Mouse (Mus musculus): ENCODE measurements around the gene Aagab. TPM values are rescaled to one million over a fixed set of nuclear protein-coding genes. Genes with fewer than 3 reads are reported as not detected.
A peak's percentile ranks its signal among the peaks of the same experiment; 100 is the strongest.

Gene Aagab
- polyA plus RNA-seq, 1 experiment from 2014 or later = 26.2 TPM

DNA sequence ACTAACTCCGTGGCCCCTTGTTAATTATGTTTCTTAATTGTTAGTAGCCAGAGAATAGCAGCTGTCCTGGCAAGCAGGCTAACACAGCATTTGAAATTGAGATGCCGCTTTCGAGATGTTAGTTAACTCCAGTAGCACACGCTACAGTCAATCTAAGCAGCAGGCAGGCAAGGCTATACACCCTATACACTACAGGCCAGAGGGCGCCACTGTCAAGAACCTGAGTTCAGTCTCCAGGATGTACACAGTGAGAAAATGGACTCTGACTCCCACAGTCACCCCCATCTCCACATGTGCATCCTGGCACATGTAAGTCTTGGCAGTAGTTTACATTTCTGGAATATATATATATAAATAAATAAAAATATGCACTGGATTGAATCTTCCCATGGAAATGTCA is 22.8 kb upstream of the Aagab start:
- Histone ChIP-seq H3K36me3 (no peaks in the 10 kb centered on the region), H3K27me3 (replicated peaks) (no peaks in the 10 kb centered on the region), H3K27ac (no peak overlapping the region), H3K4me1 (peaks cover 9% of the 10 kb centered on the region; the same call in 1 of the 2 replicates), H3K9me3 (replicated peaks) (no peaks in the 10 kb centered on the region), H3K4me3 (no peak overlapping the region), H3K4me2 (no peak overlapping the region), H3K9ac (no peak overlapping the region)
- 73% methylated on average over 5 of the region's 5 CpGs for WGBS (ENCODE audit: insufficient replicate concordance)
- no peak for ATAC-seq

DNA sequence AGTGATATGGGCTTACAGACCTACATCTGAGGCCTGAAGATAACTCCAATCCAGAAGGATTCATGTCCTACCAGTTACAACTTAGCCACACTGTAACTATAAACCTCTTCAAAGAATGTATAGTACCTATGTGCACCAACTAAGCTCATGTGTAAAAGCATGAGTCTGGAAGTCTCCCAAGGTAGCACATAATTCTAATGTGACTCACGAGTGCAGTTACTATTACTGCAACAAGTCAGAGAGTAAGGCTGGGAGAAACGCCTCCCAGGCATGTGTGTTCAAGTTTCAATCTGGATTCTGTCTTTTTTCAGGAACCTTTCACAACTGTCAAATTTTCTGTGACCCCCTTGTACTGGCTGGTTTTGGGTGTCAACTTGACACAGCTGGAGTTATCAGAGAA is 22.4 kb upstream of the Aagab start:
- no peaks in the 10 kb centered on the region for H3K27me3 ChIP-seq (replicated peaks)
- H3K4me1 ChIP-seq = peaks cover 9% of the 10 kb centered on the region; the same call in 1 of the 2 replicates
- WGBS (ENCODE audit: insufficient replicate concordance) = 57% methylated on average over 2 of the region's 2 CpGs
- H3K4me2 ChIP-seq = no peak overlapping the region
- H3K27ac ChIP-seq = no peak overlapping the region
- no peak overlapping the region for H3K9ac ChIP-seq
- no peak for ATAC-seq
- H3K36me3 ChIP-seq = no peaks in the 10 kb centered on the region
- H3K9me3 ChIP-seq (replicated peaks) = no peaks in the 10 kb centered on the region
- no peak overlapping the region for H3K4me3 ChIP-seq

DNA sequence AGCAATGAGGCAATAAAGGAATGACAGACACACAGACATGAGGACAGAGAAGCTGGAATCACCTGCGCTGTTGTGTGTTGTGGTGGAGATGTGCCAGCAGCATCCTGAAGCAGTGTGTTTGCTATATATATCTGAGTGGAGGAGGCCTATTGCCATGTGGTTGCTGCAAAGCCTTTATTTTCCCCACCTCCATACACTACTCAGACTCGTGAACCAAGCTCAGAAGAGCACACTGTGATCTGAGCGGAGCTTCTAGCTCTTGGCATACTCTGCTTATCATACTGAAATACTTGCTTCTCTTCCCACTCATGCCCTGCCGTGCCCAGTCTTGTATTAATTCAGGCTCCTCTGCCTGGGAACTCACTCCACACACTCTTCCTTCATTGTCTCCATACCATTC is 20.7 kb upstream of the Aagab start:
- Histone ChIP-seq H3K9me3 (replicated peaks) (no peaks in the 10 kb centered on the region), H3K27me3 (replicated peaks) (no peaks in the 10 kb centered on the region), H3K36me3 (no peaks in the 10 kb centered on the region), H3K4me2 (no peak overlapping the region), H3K4me1 (peaks cover 9% of the 10 kb centered on the region; the same call in 1 of the 2 replicates), H3K27ac (no peak overlapping the region), H3K4me3 (no peak overlapping the region), H3K9ac (no peak overlapping the region)
- 62% methylated on average over 4 of the region's 4 CpGs for WGBS (ENCODE audit: insufficient replicate concordance)
- ATAC-seq = no peak

DNA sequence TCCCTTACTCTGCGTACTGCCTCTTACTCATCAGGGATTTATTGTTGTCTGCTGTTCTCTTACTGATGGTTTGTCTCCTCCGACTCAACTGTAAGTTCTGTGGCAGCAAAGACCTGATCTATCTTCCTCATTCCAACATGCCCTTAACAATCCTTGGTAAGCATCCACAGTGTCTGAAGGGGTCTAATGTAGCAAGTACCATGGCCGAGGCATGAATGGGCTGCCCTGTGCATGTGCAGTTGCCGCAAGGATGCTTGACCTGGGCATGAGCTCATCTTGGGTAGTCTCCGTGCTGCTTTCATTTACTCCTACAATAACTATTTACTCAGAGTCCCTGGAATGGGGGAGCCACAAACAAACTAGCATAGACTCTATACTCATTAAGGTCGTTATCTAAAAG is 17.2 kb upstream of the Aagab start:
- ATAC-seq = no peak
- no peak overlapping the region for H3K27ac ChIP-seq
- 74% methylated on average over 6 of the region's 6 CpGs for WGBS (ENCODE audit: insufficient replicate concordance)
- H3K9ac ChIP-seq = no peak overlapping the region
- H3K9me3 ChIP-seq (replicated peaks) = no peaks in the 10 kb centered on the region
- no peaks in the 10 kb centered on the region for H3K27me3 ChIP-seq (replicated peaks)
- no peak overlapping the region for H3K4me3 ChIP-seq
- H3K36me3 ChIP-seq = no peaks in the 10 kb centered on the region
- H3K4me2 ChIP-seq = no peak overlapping the region
- peaks cover 9% of the 10 kb centered on the region; the same call in 1 of the 2 replicates for H3K4me1 ChIP-seq

DNA sequence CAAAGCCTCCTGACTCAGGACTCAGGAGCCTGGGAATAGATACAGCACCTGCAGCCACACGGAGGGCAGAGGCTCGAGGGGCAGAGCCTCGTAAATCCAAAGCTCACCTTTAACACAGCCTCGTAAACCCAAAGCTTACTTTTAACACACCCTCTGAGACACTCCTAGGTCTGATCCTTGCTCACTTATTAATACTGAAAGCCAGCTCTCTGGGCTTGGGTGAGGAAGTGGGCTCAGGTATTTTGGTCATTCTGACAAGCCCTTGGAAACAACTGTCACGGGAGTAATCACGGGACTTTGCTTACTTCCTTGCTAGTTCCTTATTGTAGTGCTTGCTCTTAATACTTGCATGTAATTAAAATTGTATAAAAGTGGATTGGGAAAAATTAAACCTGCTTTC is 13.3 kb upstream of the Aagab start:
- no peaks in the 10 kb centered on the region for H3K27me3 ChIP-seq (replicated peaks)
- WGBS (ENCODE audit: insufficient replicate concordance) = 65% methylated on average over 6 of the region's 6 CpGs
- peaks cover 8% of the 10 kb centered on the region; the same call in 1 of the 2 replicates for H3K4me1 ChIP-seq
- no peak overlapping the region for H3K27ac ChIP-seq
- no peaks in the 10 kb centered on the region for H3K36me3 ChIP-seq
- H3K4me2 ChIP-seq = no peak overlapping the region
- ATAC-seq = no peak
- no peak overlapping the region for H3K9ac ChIP-seq
- H3K9me3 ChIP-seq (replicated peaks) = no peaks in the 10 kb centered on the region
- H3K4me3 ChIP-seq = no peak overlapping the region

DNA sequence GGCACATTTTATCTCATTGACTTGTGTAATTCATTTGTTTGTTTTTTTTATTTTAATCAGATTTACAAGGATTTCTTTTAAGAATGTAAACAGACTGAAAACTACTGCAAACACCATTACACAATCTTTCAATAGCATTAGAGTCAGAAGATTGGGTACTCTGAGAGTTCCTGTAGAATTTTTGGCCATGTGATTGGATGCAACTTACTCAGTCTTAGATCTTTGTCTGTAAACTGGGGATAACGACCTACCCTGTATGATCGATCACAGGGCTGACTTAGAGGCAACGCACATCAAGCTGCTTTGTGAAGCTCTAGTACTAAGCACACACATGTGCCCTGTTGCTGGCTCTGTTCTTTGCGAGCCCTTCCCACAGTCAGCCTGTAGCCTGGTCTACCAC is 11.9 kb upstream of the Aagab start:
- Histone ChIP-seq H3K9me3 (replicated peaks) (no peaks in the 10 kb centered on the region), H3K9ac (no peak overlapping the region), H3K4me2 (no peak overlapping the region), H3K27ac (no peak overlapping the region), H3K27me3 (replicated peaks) (no peaks in the 10 kb centered on the region), H3K4me3 (no peak overlapping the region), H3K4me1 (peaks cover 8% of the 10 kb centered on the region; the same call in 1 of the 2 replicates), H3K36me3 (no peaks in the 10 kb centered on the region)
- 84% methylated on average over 4 of the region's 4 CpGs for WGBS (ENCODE audit: insufficient replicate concordance)
- no peak for ATAC-seq

DNA sequence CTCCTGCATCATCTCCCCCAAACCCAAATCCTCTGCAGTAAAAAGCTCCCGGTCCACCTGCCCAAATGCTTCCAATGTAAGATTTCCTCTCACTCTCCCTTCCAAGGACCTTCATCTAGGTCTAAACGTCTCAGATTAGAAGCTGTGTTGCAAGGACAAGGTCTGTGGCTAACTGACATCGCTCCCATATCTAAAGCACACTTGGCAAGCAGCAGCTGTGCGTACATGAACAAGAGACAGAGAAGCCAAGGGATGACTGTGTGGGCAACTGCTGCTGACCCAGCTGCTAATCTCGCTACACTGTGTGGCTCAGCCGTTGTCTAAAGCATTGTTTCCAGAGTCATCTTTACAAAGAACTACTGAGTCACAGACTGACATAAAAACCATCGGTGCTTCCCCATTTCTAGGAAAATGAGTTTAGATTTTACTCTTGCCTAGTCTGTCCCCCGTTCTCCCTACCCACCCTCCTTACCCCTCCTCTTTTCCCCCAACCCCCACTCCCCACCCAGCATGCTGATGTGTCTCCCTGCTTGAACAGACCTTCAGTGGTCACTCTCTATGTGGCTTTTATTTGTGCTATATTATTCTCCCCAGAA is 10.7 kb upstream of the Aagab start:
- H3K9ac ChIP-seq = no peak overlapping the region
- H3K4me3 ChIP-seq = no peak overlapping the region
- H3K4me1 ChIP-seq = peaks cover 8% of the 10 kb centered on the region; the same call in 1 of the 2 replicates
- H3K27ac ChIP-seq = no peak overlapping the region
- no peak for ATAC-seq
- H3K36me3 ChIP-seq = no peaks in the 10 kb centered on the region
- H3K4me2 ChIP-seq = no peak overlapping the region
- no peaks in the 10 kb centered on the region for H3K27me3 ChIP-seq (replicated peaks)
- 36% methylated on average over 8 of the region's 8 CpGs for WGBS (ENCODE audit: insufficient replicate concordance)
- H3K9me3 ChIP-seq (replicated peaks) = no peaks in the 10 kb centered on the region

DNA sequence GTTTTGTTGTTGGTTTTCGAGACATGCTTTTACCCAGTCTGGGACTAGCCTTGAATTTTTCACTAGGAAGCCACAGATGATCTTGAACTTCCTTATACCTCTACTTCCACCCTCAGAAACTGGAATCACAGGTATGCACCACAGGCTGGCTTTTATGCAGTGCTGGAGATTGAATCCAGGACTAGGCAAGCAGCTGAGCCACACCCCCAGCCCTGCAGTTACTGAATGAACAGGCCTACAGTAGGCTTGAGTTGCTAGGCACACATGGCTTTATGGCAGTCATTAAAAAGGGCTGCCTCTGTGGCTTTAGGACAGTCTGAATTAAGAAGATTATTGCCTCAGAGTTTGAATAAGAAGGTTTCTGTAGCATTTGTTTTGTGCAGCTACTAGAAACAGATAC is 7.4 kb upstream of the Aagab start:
- 69% methylated on average over 1 of the region's 1 CpGs for WGBS (ENCODE audit: insufficient replicate concordance)
- no peaks in the 10 kb centered on the region for H3K36me3 ChIP-seq
- H3K27ac ChIP-seq = no peak overlapping the region
- ATAC-seq = no peak
- no peak overlapping the region for H3K4me2 ChIP-seq
- peaks cover 8% of the 10 kb centered on the region; the same call in 1 of the 2 replicates for H3K4me1 ChIP-seq
- H3K4me3 ChIP-seq = no peak overlapping the region
- no peaks in the 10 kb centered on the region for H3K27me3 ChIP-seq (replicated peaks)
- H3K9me3 ChIP-seq (replicated peaks) = no peaks in the 10 kb centered on the region
- H3K9ac ChIP-seq = no peak overlapping the region

DNA sequence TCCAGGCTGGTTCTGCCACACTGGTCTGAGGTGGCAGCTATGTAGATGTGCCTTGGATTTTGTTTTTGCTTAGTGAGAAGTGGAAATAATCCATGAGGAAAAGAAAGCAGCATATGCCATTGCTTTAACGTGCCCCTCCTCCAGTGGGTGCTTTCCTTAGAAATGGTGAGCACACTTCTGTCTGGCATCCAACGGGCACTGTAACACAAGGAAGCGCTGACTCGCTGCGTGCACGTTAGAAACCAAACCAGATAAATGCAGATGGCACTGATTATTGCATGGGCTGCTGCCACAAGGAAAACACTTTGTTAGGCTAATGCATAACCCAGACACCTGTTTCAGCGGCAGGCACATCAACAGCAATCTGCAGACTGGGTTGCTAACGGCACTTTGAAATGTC is 6.8 kb upstream of the Aagab start:
- ATAC-seq = no peak
- no peaks in the 10 kb centered on the region for H3K27me3 ChIP-seq (replicated peaks)
- no peak overlapping the region for H3K9ac ChIP-seq
- H3K4me3 ChIP-seq = no peak overlapping the region
- H3K27ac ChIP-seq = no peak overlapping the region
- no peaks in the 10 kb centered on the region for H3K36me3 ChIP-seq
- no peaks in the 10 kb centered on the region for H3K9me3 ChIP-seq (replicated peaks)
- H3K4me2 ChIP-seq = no peak overlapping the region
- H3K4me1 ChIP-seq = peaks cover 8% of the 10 kb centered on the region; the same call in 1 of the 2 replicates
- 73% methylated on average over 8 of the region's 8 CpGs for WGBS (ENCODE audit: insufficient replicate concordance)

DNA sequence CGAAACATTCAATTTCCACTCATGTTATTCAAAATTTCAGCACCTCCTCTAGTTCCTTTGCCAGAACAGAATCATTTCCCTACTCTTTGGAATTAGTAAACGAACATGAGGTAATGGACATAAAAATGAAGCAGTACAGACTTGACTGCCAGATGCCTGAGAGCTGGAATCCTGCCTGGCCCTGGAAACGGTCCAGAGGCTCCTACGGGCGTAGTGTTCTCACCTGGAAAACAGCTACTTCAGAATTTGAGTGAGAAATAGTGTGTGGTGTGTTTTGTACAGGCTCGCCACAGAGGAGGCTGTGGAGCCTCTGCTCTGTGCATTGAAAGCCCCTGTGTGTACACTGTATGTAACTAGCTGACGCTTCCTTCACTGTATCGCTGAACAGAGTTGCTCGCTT is 5.8 kb upstream of the Aagab start:
- Histone ChIP-seq H3K27ac (no peak overlapping the region), H3K4me1 (peaks cover 5% of the 10 kb centered on the region; the same call in 1 of the 2 replicates), H3K9ac (no peak overlapping the region), H3K9me3 (replicated peaks) (no peaks in the 10 kb centered on the region), H3K36me3 (no peaks in the 10 kb centered on the region), H3K27me3 (replicated peaks) (no peaks in the 10 kb centered on the region), H3K4me3 (no peak overlapping the region), H3K4me2 (no peak overlapping the region)
- WGBS (ENCODE audit: insufficient replicate concordance) = 74% methylated on average over 9 of the region's 9 CpGs
- ATAC-seq = no peak

DNA sequence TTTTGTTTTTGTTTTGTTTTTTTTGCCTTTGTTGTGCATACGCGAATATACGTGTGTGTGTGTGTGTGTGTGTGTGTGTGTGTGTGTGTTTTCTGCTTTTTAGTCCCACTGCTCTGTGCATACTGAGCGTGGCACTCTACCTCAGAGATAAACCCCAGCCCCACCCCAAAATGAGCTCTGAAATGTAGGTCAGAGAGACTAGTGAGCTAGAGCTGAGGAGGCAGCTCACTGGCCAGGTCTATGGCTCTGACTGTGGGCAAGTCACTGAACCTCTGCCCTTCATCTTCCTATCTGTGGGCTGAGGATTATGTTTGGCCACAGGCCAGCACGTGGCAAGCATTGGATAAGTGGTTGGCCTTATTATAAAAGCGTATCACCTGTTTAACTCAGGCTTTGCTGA is 1.4 kb downstream of the Aagab start:
- WGBS (ENCODE audit: insufficient replicate concordance) = 28% methylated on average over 6 of the region's 6 CpGs
- Histone ChIP-seq H3K27ac (peak overlapping the region; percentile 74), H3K4me3 (peak overlapping the region; percentile 80), H3K27me3 (replicated peaks) (no peaks in the 10 kb centered on the region), H3K4me2 (peak overlapping the region; percentile 77), H3K36me3 (0 out of 2 replicates have a peak, but pooled peaks cover 6% of the 10 kb centered on the region), H3K9me3 (replicated peaks) (no peaks in the 10 kb centered on the region), H3K4me1 (peaks cover 31% of the 10 kb centered on the region), H3K9ac (peak overlapping the region; percentile 88)
- ATAC-seq = peak; percentile 52; the same call in 1 of the 2 replicates

DNA sequence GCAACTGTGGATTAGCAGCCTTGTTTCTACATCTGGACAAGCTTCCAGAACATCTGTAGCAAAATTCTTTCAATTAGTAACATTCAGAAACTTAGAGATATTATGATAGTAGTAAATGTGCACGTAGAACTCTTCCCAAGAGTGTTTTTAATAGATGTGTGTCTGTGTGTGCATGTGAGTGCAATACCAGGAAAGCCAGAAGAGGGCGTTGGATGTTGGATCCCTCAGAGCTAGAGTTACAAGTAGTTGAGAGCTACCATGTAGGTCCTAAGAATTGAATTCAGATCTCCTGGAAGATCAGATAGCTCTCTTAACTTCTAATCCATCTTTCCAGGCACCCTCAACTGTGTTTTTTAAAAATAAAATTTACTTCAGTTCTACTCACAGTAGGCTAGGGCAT is 4.1 kb downstream of the Aagab start:
- Histone ChIP-seq H3K27me3 (replicated peaks) (no peaks in the 10 kb centered on the region), H3K4me3 (no peak overlapping the region), H3K9me3 (replicated peaks) (no peaks in the 10 kb centered on the region), H3K36me3 (0 out of 2 replicates have a peak, but pooled peaks cover 10% of the 10 kb centered on the region), H3K27ac (no peak overlapping the region), H3K9ac (no peak overlapping the region), H3K4me1 (peaks cover 47% of the 10 kb centered on the region), H3K4me2 (no peak overlapping the region)
- WGBS (ENCODE audit: insufficient replicate concordance) = 67% methylated on average over 2 of the region's 2 CpGs
- ATAC-seq = no peak

DNA sequence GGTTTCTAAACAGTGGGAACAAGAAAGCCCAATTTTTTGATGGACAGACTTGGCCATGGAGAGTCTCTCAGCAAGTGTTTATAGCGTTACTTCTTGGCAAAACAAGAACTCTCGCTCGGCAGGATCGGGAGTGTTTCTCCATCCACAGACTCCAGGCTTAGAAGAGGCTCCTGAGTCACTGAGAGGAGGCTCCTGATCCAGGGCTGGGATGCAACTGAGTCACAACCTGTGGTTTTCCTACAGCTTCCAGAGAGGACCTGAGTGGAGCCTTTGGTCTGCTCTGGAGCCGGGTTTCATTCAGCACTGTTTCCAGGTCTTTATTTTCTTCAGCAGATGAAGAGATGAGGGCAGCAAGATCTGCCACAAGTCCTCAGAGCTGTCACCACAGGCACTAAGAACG is 5.5 kb downstream of the Aagab start:
- no peak overlapping the region for H3K4me2 ChIP-seq
- H3K4me3 ChIP-seq = no peak overlapping the region
- no peaks in the 10 kb centered on the region for H3K9me3 ChIP-seq (replicated peaks)
- ATAC-seq = no peak
- whole genome bisulfite sequencing (ENCODE audit: insufficient replicate concordance) = 80% methylated on average over 6 of the region's 6 CpGs
- H3K4me1 ChIP-seq = peaks cover 56% of the 10 kb centered on the region
- H3K36me3 ChIP-seq = 0 out of 2 replicates have a peak, but pooled peaks cover 10% of the 10 kb centered on the region
- H3K27ac ChIP-seq = no peak overlapping the region
- H3K27me3 ChIP-seq (replicated peaks) = no peaks in the 10 kb centered on the region
- no peak overlapping the region for H3K9ac ChIP-seq

Measured in liver, embryonic 12.5 days (tissue).